12 mouse cellular contexts compared by ENCODE assay signal in genomic region chr4:31872985-31873983, GRCm38 (mm10).
DNase-seq lines count a peak whose midpoint lies in the region; ATAC-seq lines count a peak whose summit lies in the region.
"Had no signal": no experiment of that assay in that cellular context is flagged by ENCODE, and none has a peak within 500 bp of the region (broad histone marks: within the 10 kb centered on the region; RNA-seq: fewer than 3 reads in every experiment).

No protein-coding gene starts in this region.

- no peak overlapping the region for H3K9ac ChIP-seq in midbrain, embryonic 11.5 days (ENCODE audit: low read length)
- no peak overlapping the region for H3K9ac ChIP-seq in midbrain, embryonic 13.5 days (replicated peaks)
- H3K9ac ChIP-seq: kidney, embryonic 15.5 days had no signal

- ATAC-seq in midbrain, embryonic 11.5 days (ENCODE audit: low FRiP score): peak; percentile 50; the same call in 1 of the 2 replicates
- ATAC-seq in midbrain, embryonic 13.5 days: no peak
- ATAC-seq in megakaryocyte, adult 5-6 weeks (ENCODE audit: poor library complexity, severe bottlenecking): no peak
- ATAC-seq: CD4-positive, CD25-positive, alpha-beta regulatory T cell, adult 4 months had no signal

- H3K27ac ChIP-seq in midbrain, embryonic 11.5 days (ENCODE audit: low read depth, low read length): no peak overlapping the region
- no peak overlapping the region for H3K27ac ChIP-seq in midbrain, embryonic 13.5 days
- H3K27ac ChIP-seq: embryonic facial prominence, embryonic 10.5 days; kidney, embryonic 15.5 days had no signal

- no peaks in the 10 kb centered on the region for H3K36me3 ChIP-seq in midbrain, embryonic 11.5 days (ENCODE audit: control insufficient read depth, insufficient read depth, low read length)
- H3K36me3 ChIP-seq in midbrain, embryonic 13.5 days: no peaks in the 10 kb centered on the region
- H3K36me3 ChIP-seq: embryonic facial prominence, embryonic 10.5 days; kidney, embryonic 15.5 days had no signal

- no peak overlapping the region for H3K4me2 ChIP-seq in midbrain, embryonic 11.5 days
- no peak overlapping the region for H3K4me2 ChIP-seq in midbrain, embryonic 13.5 days (replicated peaks)
- H3K4me2 ChIP-seq: kidney, embryonic 15.5 days had no signal

- no peak overlapping the region for H3K4me3 ChIP-seq in midbrain, embryonic 11.5 days (ENCODE audit: low read depth, low read length)
- H3K4me3 ChIP-seq in midbrain, embryonic 13.5 days (replicated peaks): no peak overlapping the region
- H3K4me3 ChIP-seq: embryonic facial prominence, embryonic 10.5 days; kidney, embryonic 15.5 days had no signal

- WGBS in midbrain, embryonic 11.5 days: 50% methylated on average over 9 of the region's 9 CpGs
- 32% methylated on average over 9 of the region's 9 CpGs for WGBS in midbrain, embryonic 13.5 days

- peak; percentile 6 to 13 for DNase-seq in heart, adult 18-20 months
- no peak for DNase-seq in heart, adult 11 months
- peak; percentile 85 for DNase-seq in midbrain, embryonic 11.5 days (ENCODE audit: low spot score, missing footprints)
- DNase-seq in adrenal gland, postnatal 14 days: peak; percentile 16
- DNase-seq in heart, postnatal 4 days: peak; percentile 12
- no peak for DNase-seq in cerebellum, adult 18-20 months
- DNase-seq: lung, postnatal 14 days had no signal

- H3K27me3 ChIP-seq in midbrain, embryonic 11.5 days (ENCODE audit: control insufficient read depth, insufficient read depth, low read length): no peaks in the 10 kb centered on the region
- H3K27me3 ChIP-seq in midbrain, embryonic 13.5 days: peaks cover 5% of the 10 kb centered on the region; the same call in 1 of the 2 replicates
- H3K27me3 ChIP-seq: kidney, embryonic 15.5 days had no signal

- H3K9me3 ChIP-seq in midbrain, embryonic 11.5 days (ENCODE audit: control insufficient read depth, low read length): no peaks in the 10 kb centered on the region
- H3K9me3 ChIP-seq in midbrain, embryonic 13.5 days: no peaks in the 10 kb centered on the region
- H3K9me3 ChIP-seq: embryonic facial prominence, embryonic 10.5 days; kidney, embryonic 15.5 days had no signal

- 0 out of 2 replicates have a peak, but pooled peaks cover 3% of the 10 kb centered on the region for H3K4me1 ChIP-seq in midbrain, embryonic 11.5 days (ENCODE audit: control insufficient read depth, insufficient read depth, low read length)
- peaks cover 19% of the 10 kb centered on the region for H3K4me1 ChIP-seq in midbrain, embryonic 13.5 days (replicated peaks)
- H3K4me1 ChIP-seq: kidney, embryonic 15.5 days had no signal

Comparison
In these comparisons a context has a peak if more than half of its experiments do, and no peak if none do; other contexts are left out.
1. DNase-seq: peak in heart, adult 18-20 months (2 of 2), midbrain, embryonic 11.5 days (single experiment), adrenal gland, postnatal 14 days (single experiment) and heart, postnatal 4 days (single experiment); none in heart, adult 11 months (single experiment) and cerebellum, adult 18-20 months (0 of 2).